Mouse (Mus musculus) midbrain, embryonic 10.5 days (tissue): Measurements from ENCODE around the gene Rarg. TPM values are rescaled to one million over a fixed set of nuclear protein-coding genes. Genes with fewer than 3 reads are reported as not detected.

ENCODE experiments used
- DNase-seq: peaks from one replicate; pipeline ENCODE4 v3.0.0-alpha.2; 2017; ENCODE audit warnings: low spot score
- H3K27ac ChIP-seq: fragments of 300-500 bp; sonication (generic); replicated peaks from 2 replicates; pipeline ENCODE4 v1.5.1; 2016; ENCODE audit warnings: mild to moderate bottlenecking
- H3K27me3 ChIP-seq: fragments of 300-500 bp; sonication (generic); 2 replicates; pipeline ENCODE4 v1.6.1; 2016; ENCODE audit warnings: low read depth, mild to moderate bottlenecking; ENCODE audit not compliant: poor library complexity, severe bottlenecking
- H3K36me3 ChIP-seq: fragments of 300-500 bp; sonication (generic); 2 replicates; pipeline ENCODE4 v1.6.1; 2016; ENCODE audit warnings: mild to moderate bottlenecking, moderate library complexity
- H3K4me1 ChIP-seq: fragments of 300-500 bp; sonication (generic); 2 replicates; pipeline ENCODE4 v1.6.1; 2016
- H3K4me3 ChIP-seq: fragments of 300-500 bp; sonication (generic); 2 replicates; pipeline ENCODE4 v1.5.1; 2016; ENCODE audit warnings: mild to moderate bottlenecking, moderate library complexity
- H3K9me3 ChIP-seq: fragments of 300-500 bp; sonication (generic); replicated peaks from 2 replicates; pipeline ENCODE4 v1.6.1; 2016; ENCODE audit warnings: mild to moderate bottlenecking
- WGBS: fragments of 180-500 bp; shearing (Covaris S2); methylation state at CpG from one replicate; pipeline ENCODE4 v1.1.7; 2016; 5-methylcytosine and 5-hydroxymethylcytosine counted together
- polyA plus RNA-seq: library from polyadenylated mRNA; unstranded; fragments of >200 nt; fragmentation: Nextera tagmentation; extraction: Ambion mirVana; gene quantifications from 2 replicates; pipeline ENCODE4 v1.2.1, GENCODE M21; 2016

Rarg gene
- polyA plus RNA-seq = 14.3 and 16.2 TPM in 2 replicates

- H3K36me3 ChIP-seq = no peaks in the 10 kb centered on the region
- H3K4me3 ChIP-seq = peak within 1 kb of the TSS; percentile 66
- no peaks in the 10 kb centered on the region for H3K9me3 ChIP-seq
- H3K27ac ChIP-seq = peak within 1 kb of the TSS; percentile 75
- peak; percentile 49 for DNase-seq
- WGBS = under 1% methylated on average over 40 of the region's 46 CpGs
- peaks cover 78% of the 10 kb centered on the region for H3K27me3 ChIP-seq
- peaks cover 42% of the 10 kb centered on the region for H3K4me1 ChIP-seq
Observed at GRCm38 (mm10) chr15:102257202-102258075, at the start of gene Rarg. Gene Rarg (minus strand): TSS chr15:102257517.

- DNase-seq = no peak
- Histone ChIP-seq H3K27ac (no peak overlapping the region), H3K4me3 (no peak overlapping the region), H3K36me3 (peaks cover 96% of the 10 kb centered on the region), H3K27me3 (no peaks in the 10 kb centered on the region), H3K9me3 (no peaks in the 10 kb centered on the region), H3K4me1 (no peaks in the 10 kb centered on the region)
- WGBS = 93% methylated on average over 6 of the region's 6 CpGs
Observed at GRCm38 (mm10) chr15:102302542-102302941, 45.2 kb upstream of the Rarg start.

- peak overlapping the region; percentile 86 for H3K27ac ChIP-seq
- peak overlapping the region; percentile 81 for H3K4me3 ChIP-seq
- peaks cover 39% of the 10 kb centered on the region for H3K36me3 ChIP-seq
- no peaks in the 10 kb centered on the region for H3K27me3 ChIP-seq
- DNase-seq = no peak
- no peaks in the 10 kb centered on the region for H3K9me3 ChIP-seq
- WGBS = 5% methylated on average over 24 of the region's 24 CpGs
- H3K4me1 ChIP-seq = peaks cover 13% of the 10 kb centered on the region
Observed at GRCm38 (mm10) chr15:102296368-102297006, 39.2 kb upstream of the Rarg start.

GRCm38 (mm10) chr15:102295633-102296367 is 38.5 kb upstream of the Rarg start, which contains the start of gene Espl1:
Gene Espl1 (plus strand): TSS chr15:102296266.
- Histone ChIP-seq H3K27ac (peak within 1 kb of the TSS; percentile 86), H3K36me3 (peaks cover 32% of the 10 kb centered on the region), H3K4me3 (peak within 1 kb of the TSS; percentile 81), H3K27me3 (no peaks in the 10 kb centered on the region), H3K4me1 (peaks cover 13% of the 10 kb centered on the region), H3K9me3 (no peaks in the 10 kb centered on the region)
- peak; percentile 97 for DNase-seq
- whole genome bisulfite sequencing = 7% methylated on average over 25 of the region's 25 CpGs

- no peaks in the 10 kb centered on the region for H3K4me1 ChIP-seq
- DNase-seq = no peak
- H3K36me3 ChIP-seq = peaks cover 5% of the 10 kb centered on the region
Observed at GRCm38 (mm10) chr15:102287395-102287794, 30.1 kb upstream of the Rarg start.

GRCm38 (mm10) chr15:102283648-102284047 is 26.3 kb upstream of the Rarg start:
- H3K36me3 ChIP-seq = peaks cover 27% of the 10 kb centered on the region
- no peak overlapping the region for H3K27ac ChIP-seq
- DNase-seq = no peak
- H3K4me3 ChIP-seq = no peak overlapping the region
- H3K4me1 ChIP-seq = peaks cover 21% of the 10 kb centered on the region
- H3K9me3 ChIP-seq = no peaks in the 10 kb centered on the region
- no peaks in the 10 kb centered on the region for H3K27me3 ChIP-seq
- 81% methylated on average over 3 of the region's 3 CpGs for WGBS

More at GRCm38 (mm10) chr15:102287395-102287794, 30.1 kb upstream of the Rarg start:
- no peaks in the 10 kb centered on the region for H3K27me3 ChIP-seq
- no peaks in the 10 kb centered on the region for H3K9me3 ChIP-seq
- H3K27ac ChIP-seq = no peak overlapping the region
- H3K4me3 ChIP-seq = no peak overlapping the region

- DNase-seq = no peak
- Histone ChIP-seq H3K9me3 (no peaks in the 10 kb centered on the region), H3K27ac (no peak overlapping the region), H3K36me3 (peaks cover 27% of the 10 kb centered on the region), H3K27me3 (no peaks in the 10 kb centered on the region), H3K4me3 (no peak overlapping the region), H3K4me1 (peaks cover 24% of the 10 kb centered on the region)
- 86% methylated on average over 8 of the region's 8 CpGs for WGBS
Observed at GRCm38 (mm10) chr15:102282463-102283292, 25.4 kb upstream of the Rarg start.

GRCm38 (mm10) chr15:102280623-102281022 is 23.3 kb upstream of the Rarg start:
- Histone ChIP-seq H3K9me3 (no peaks in the 10 kb centered on the region), H3K36me3 (peaks cover 27% of the 10 kb centered on the region), H3K4me3 (peak overlapping the region; percentile 95), H3K27ac (no peak overlapping the region), H3K4me1 (peaks cover 24% of the 10 kb centered on the region), H3K27me3 (no peaks in the 10 kb centered on the region)
- DNase-seq = no peak
- 97% methylated on average over 19 of the region's 19 CpGs for WGBS

- peak overlapping the region; percentile 95 for H3K4me3 ChIP-seq
- H3K27ac ChIP-seq = peak overlapping the region; percentile 94
- H3K4me1 ChIP-seq = peaks cover 24% of the 10 kb centered on the region
- no peak for DNase-seq
- WGBS = 34% methylated on average over 13 of the region's 13 CpGs
- H3K36me3 ChIP-seq = peaks cover 27% of the 10 kb centered on the region
- no peaks in the 10 kb centered on the region for H3K27me3 ChIP-seq
- H3K9me3 ChIP-seq = no peaks in the 10 kb centered on the region
Observed at GRCm38 (mm10) chr15:102279783-102280520, 22.6 kb upstream of the Rarg start.

- H3K27me3 ChIP-seq = no peaks in the 10 kb centered on the region
- peak within 1 kb of the TSS; percentile 95 for H3K4me3 ChIP-seq
- peak; percentile 93 for DNase-seq
- no peaks in the 10 kb centered on the region for H3K9me3 ChIP-seq
- H3K36me3 ChIP-seq = peaks cover 27% of the 10 kb centered on the region
- peaks cover 24% of the 10 kb centered on the region for H3K4me1 ChIP-seq
- H3K27ac ChIP-seq = peak within 1 kb of the TSS; percentile 94
- under 1% methylated on average over 65 of the region's 65 CpGs for WGBS
Observed at GRCm38 (mm10) chr15:102279092-102279782, 21.9 kb upstream of the Rarg start, which contains the start of gene Mfsd5. Gene Mfsd5 (plus strand): TSS chr15:102279454.

GRCm38 (mm10) chr15:102278726-102279091 is 21.4 kb upstream of the Rarg start:
- peak overlapping the region; percentile 94 for H3K27ac ChIP-seq
- H3K9me3 ChIP-seq = no peaks in the 10 kb centered on the region
- DNase-seq = no peak
- H3K27me3 ChIP-seq = no peaks in the 10 kb centered on the region
- 38% methylated on average over 7 of the region's 7 CpGs for WGBS
- peaks cover 27% of the 10 kb centered on the region for H3K36me3 ChIP-seq
- H3K4me1 ChIP-seq = peaks cover 24% of the 10 kb centered on the region
- H3K4me3 ChIP-seq = peak overlapping the region; percentile 95
